Mouse (Mus musculus) layer of hippocampus, postnatal 25 days (tissue): Measurements from ENCODE around the gene Fam45a. TPM values are rescaled to one million over a fixed set of nuclear protein-coding genes. Genes with fewer than 3 reads are reported as not detected.

Experiments
- DNase-seq, 2 experiments: peaks; one replicate each; pipeline ENCODE4 v3.0.0; 2022; ENCODE audit warnings: mixed read lengths in 2 of 2, low spot score in 1 of 2; ENCODE audit errors: extremely low spot score in 1 of 2
- total RNA-seq, 2 experiments: library from RNA; stranded (reverse); gene quantifications; 2 replicates each; pipeline ENCODE4 v1.2.3; 2021

Fam45a gene
- total RNA-seq, result 10 to 100 TPM; 40.3 to 47.3 TPM

DNA sequence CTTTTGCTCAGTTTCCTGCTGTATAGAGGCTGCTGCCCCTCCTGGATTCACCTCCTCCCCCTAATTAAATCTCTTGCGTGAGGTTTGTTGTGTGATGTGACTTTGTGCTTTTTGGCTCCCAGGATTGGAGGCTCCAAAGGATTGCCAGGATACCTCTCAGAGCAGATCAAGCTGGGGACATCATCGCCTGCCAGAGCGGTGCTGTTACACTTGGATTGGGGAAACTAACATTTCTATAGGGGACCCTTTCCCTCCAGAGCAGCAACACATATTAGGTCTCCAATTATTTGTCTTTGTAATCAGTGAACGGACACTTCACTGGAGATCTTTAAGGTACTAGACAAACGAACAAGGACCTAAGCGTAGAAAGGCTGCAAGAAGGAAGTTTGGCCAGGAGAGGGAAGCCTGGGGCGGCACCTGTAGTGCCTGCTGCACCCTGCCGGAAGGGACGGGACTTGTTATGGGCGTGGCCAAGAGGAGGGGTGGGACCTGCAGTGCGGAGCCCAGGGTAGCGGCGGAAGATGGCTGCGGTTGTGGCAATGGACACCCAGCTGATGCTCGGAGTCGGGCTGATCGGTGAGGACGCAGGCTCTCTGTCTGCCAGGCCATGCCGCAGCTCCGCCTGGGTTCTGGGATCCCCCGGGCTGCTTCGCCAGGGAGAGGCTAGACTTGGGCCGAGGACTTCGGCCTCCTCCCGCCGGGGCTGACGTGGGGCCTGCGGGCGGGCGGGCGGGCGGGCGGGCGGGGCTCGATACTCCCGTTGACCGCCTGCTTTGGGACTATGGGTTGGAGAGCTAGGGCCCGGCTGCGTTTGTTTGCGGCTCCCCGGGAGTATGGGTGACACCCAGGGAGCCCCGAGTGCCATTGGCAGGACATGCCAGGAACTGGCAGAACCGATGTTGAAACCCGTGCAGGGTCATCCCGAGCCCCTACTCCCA lies at the start of gene Fam45a:
Gene Fam45a (plus strand): TSS at position 488 of the 938 bp plus-strand sequence.
- peak; percentile 73 to 77 for DNase-seq

- no peak for DNase-seq
Observed at GRCm38 (mm10) chr19:60773366-60773765, 38.0 kb upstream of the Fam45a start.

- DNase-seq, result no peak
Observed at GRCm38 (mm10) chr19:60782034-60782433, 29.4 kb upstream of the Fam45a start.

GRCm38 (mm10) chr19:60784712-60785111 lies 26.7 kb upstream of the Fam45a start:
- DNase-seq, result no peak

- no peak for DNase-seq
Observed at GRCm38 (mm10) chr19:60787465-60788150, 23.8 kb upstream of the Fam45a start.

DNA sequence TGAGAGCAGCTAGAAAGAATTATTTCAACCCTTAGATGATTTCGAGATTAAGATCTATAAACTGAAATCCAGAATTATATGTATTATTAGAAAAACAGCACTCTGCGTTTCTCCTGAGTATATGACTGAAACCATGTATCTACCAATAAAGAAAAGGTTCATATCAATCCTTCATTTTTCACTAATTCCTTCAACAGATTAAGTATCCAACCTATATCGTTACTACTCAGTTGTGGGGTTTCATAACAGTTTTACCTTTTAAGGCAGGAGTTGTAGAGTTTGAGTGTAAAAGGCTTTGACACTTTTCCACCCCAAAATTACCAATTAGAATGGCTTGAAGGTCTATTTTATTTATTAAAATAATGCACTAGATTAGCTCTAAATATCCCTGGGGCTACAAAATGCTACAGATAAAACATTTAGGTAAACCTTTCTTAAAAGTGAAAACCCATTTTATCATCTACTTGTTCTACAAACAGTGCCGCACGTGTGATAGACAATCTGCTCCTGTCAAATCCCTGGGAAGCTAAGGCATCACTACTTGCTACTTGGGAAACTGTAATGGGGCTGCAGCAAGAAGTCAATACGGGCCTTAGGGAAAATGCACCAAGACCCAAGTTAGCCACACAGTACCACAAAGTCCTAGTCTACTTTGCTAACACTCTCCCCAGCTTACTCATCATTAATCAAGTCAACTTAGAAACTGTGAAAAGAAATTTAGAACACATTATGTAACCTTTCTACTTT lies 23.0 kb upstream of the Fam45a start:
- no peak for DNase-seq

- DNase-seq, result no peak
Observed at GRCm38 (mm10) chr19:60789452-60789851, 21.9 kb upstream of the Fam45a start.

GRCm38 (mm10) chr19:60789919-60790506 lies 21.4 kb upstream of the Fam45a start:
- peak; percentile 18 to 44 for DNase-seq

DNA sequence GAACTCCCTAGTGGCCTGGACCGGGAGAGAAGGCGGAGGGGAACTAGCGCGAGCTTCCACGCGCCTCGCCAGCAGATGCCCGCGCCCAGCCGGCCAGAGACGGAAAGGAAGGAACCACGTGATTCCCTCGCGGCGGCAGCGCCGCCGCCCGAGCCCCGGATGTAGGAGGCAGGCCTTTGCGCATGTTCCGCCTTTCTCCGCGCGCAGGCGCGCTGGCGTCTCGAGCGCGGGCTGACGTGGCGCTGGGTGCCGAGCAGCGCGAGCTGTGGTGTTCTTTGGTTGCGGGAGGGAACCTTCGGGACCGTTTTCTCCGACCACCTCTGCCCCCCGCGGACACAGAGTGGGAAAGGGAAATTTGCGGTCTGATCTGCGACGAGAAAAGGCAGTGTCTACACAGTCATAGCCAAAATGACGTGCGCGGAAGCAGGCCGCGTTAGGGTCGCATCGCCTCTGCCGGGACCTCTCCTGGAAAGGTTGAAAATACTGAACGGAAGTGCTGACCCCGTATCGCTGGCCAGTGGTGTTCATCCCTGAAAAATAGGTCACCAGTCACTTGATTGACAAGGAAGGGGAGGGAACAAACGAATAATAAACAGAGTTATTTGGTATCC lies 20.7 kb upstream of the Fam45a start, which contains the start of gene Eif3a:
Gene Eif3a (minus strand): TSS at position 108 of the 611 bp plus-strand sequence.
- DNase-seq, result peak; percentile 90 to 95

DNA sequence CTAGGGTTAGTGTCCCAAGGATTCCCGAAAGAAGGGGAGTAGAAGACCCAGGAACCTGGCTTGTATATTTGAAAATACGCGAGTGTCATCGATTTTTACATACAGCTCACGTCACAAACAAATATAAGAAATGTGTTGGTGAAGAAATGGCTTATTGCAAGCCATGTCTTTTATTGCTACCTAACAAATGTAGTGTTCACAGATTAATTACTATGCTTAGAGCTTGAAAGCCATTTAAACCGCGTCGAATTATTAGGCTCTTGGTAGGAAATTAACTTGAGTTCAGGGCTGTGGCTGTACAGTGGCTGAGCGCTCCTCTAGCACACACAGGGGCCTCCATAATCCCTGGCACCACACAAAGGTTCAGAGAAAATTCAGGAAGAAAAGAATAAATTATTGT lies 20.2 kb upstream of the Fam45a start:
- DNase-seq, result peak in 1 of 2 experiments; percentile 15

GRCm38 (mm10) chr19:60793170-60793707 lies 18.1 kb upstream of the Fam45a start:
- DNase-seq, result no peak

DNA sequence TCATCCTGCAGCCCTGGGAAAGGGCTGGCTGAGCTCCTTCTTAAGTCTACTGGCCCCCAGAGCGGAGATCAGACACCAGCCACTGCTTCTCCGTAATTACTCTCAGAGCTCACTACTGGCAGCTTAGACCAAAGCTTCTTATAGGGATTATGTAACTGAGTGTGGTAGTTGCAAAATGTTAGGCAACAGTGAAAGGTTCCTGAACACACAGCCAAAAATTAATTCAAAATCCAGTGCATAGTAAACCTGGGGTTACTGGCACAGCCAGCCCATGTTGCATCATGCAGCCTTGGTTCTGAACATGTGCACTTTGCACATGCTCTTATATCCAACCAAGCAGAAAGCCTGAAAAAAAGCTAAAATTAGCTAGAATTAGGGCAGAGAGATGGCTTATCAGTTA lies 16.1 kb upstream of the Fam45a start:
- no peak for DNase-seq

DNA sequence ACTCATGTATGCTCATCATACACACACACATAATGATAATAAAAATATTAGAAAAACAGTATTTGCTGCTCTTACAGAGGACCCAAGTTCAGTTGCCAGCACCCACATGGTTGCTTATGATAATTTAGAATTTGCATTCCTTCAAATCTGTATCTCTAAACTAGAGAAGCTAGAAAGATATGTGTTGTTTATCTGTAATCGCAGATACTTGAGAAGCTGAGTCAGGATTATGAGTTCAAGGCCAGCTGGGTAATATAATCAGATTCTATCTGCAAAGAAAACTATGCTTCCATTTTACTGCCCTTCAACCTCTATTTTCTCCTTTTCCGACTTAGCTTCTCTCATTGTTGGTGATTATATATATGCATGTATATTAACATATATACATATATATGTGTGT lies 14.0 kb upstream of the Fam45a start:
- no peak for DNase-seq

DNA sequence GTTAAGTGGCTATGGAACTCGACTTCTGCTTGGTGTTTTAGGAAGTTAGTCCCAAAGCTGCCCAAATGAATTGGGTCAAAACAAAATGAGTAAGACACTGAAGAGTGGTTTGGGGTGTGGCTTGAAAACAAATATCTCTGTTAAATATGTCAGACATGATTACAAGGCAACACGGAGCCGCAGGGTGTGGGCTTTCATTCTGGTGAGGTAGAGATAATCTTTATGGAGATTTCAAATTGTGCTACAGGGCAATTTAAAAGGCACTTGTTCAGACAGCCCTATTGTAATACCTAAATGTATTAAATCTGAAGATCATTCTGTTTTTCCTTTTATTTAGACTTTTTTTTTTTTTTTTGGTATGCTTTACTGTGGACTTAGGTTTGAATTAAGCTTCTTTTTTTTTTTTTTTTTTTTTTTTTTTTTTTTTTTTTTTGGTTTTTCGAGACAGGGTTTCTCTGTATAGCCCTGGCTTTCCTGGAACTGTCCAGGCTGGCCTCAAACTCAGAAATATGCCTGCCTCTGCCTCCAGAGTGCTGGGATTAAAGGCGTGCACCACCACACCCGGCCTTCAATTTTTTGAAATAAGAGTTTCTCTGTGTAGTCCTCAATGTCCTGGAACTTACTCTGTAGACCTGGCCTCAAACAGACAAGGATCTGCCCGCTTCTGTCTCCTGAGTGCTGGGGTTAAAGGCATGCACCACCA lies 11.4 kb upstream of the Fam45a start:
- no peak for DNase-seq

DNA sequence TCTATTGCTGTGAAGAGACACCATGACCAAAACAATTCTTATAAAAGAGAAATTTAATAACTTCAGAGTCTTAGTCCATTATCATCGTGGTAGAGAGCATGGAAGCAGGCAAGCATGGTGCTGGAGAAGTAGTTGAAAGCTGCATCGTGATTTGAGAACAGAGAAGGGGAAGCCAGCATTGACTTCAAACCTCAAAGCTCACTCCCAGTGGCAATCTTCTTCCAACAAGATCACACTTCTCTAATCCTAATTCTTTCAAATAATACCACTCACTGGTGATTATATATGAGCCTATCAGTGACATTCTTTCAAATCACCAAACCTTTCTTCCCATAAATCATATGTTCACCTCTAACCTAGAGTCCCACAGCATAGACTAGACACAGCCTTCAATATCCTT lies 6.5 kb upstream of the Fam45a start:
- DNase-seq, result no peak

GRCm38 (mm10) chr19:60809927-60810326 lies 1.5 kb upstream of the Fam45a start:
- DNase-seq, result no peak

GRCm38 (mm10) chr19:60812036-60812389 lies 628 bp downstream of the Fam45a start:
- DNase-seq, result no peak

GRCm38 (mm10) chr19:60813133-60813532 lies 1.7 kb downstream of the Fam45a start:
- DNase-seq, result no peak

DNA sequence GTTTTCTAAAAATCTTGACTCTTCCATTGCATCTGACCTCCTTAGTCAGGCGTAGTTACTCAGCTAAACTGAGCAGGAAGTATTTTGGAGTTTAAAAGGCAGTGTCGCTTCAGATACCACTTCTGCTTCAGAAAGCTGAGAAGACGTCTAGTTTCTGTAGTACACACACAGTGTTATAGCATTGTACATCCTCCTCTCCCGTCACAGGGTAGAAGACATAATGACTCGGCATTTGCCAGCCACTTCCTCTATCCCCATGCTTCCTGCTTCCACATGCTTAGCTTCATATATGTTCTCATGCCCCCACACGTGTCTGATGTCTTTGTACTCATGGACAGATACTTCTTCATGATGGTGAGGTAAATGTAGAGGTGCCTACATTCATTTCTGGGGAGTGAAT lies 7.3 kb downstream of the Fam45a start:
- no peak for DNase-seq
